Mouse (Mus musculus) 3T3-L1 (cell line): ENCODE measurements around the gene Dnaaf5.

Experiments
- DNase-seq: peaks from one replicate; pipeline ENCODE4 v3.0.0-alpha.2; 2015; ENCODE audit warnings: low read depth, low spot score

Dnaaf5 gene

DNA sequence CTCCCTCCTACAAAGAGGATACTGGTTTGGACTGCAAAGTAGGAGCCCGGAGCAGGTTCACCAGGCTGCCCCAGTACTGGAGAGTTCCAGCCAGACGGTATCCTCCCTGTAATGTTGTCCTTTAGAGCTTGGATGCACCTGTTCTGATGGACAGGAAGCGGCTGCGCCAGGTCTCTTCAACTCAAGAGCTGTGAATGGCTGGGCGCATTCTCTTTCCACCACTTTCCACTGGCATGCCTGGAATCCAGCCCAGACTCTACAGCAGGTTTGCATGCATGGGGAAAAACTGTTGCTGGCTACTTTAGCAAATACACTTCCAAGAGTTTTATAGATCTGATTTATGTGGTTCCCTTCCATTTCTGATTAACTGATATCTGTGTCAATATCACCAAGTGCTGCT is 8.7 kb upstream of the Dnaaf5 start:
- DNase-seq, result peak; percentile 42

GRCm38 (mm10) chr5:139143890-139144289 is 6.1 kb upstream of the Dnaaf5 start:
- peak; percentile 25 for DNase-seq

DNA sequence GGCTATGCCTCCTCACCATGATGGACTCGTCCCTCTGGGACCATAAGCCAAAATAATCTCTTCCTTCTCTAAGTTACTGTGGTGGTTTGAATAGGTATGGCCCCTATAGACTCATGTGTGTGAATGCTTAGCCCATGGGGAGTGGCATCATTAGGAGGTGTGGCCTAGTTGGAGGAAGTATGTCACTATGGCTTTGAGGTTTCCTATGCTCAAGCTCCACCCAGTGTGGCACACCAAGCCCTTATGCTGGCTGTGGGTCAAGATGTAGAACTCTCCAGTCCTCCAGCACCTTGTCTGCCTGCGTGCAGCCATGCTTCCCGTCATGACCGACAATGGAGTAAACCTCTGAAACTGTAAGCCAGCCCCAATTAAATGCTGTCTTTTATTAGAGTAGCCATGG is 4.3 kb upstream of the Dnaaf5 start:
- DNase-seq, result no peak

DNA sequence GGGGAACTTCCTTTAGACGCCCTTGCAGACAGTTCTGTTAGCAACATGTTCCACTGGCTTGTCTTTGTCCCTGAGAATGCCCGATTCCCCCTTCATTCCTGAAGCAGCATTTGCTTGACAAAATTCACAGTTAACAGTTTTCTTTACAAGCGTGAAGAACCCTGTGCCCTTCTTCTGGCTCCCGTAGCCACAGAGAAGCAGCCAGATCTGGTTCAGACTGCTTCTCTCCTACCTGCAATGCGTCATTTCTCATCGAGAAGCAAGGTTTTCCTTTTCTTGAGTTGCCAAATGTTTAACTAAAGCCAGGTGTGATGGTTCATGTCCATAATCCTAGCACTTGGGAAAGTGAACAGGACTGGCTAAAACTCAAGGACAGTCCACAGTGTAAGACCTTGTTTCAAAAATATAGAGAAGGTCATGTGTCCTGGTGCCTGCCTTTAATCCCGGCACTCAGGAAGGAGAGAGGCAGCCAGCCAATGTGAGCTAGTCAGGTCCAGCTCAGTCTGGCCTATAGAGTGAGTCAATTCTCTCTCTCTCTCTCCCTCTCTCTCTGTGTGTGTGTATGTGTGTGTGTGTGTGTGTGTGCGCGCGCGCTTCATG is 3.4 kb upstream of the Dnaaf5 start:
- no peak for DNase-seq

- DNase-seq, result no peak
Measured at GRCm38 (mm10) chr5:139147178-139148078, 2.6 kb upstream of the Dnaaf5 start.

DNA sequence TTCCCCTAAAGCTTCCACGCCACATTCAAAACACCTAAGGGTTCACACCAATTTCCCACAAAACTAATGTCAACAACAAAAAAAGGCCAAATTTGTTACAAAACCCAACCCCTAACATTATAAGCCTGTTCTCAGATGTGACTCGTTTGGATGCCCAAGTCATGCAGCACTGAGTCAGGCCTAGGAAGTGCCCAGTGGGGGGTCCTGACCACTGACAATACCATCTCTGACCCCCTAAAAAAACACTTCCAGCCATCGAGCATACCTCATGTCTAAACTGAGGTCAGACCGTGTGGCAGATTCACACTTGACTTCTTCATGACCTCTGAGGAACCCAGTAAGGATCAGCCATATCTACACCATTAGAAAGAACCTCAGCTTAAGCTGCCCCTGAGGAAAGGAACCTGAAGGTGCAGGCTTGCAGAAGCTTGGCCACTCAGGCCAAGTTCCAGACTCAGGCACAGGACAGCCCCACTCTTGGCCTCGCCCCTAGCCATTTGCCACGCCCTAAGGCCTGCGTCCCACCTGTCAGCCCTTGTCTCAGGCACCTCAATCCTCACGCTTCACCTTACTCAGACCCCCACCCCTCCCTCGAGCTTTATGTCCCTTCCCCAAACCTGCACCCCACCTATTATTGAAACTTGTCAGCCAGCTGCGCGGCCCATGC is 884 bp upstream of the Dnaaf5 start:
- no peak for DNase-seq

DNA sequence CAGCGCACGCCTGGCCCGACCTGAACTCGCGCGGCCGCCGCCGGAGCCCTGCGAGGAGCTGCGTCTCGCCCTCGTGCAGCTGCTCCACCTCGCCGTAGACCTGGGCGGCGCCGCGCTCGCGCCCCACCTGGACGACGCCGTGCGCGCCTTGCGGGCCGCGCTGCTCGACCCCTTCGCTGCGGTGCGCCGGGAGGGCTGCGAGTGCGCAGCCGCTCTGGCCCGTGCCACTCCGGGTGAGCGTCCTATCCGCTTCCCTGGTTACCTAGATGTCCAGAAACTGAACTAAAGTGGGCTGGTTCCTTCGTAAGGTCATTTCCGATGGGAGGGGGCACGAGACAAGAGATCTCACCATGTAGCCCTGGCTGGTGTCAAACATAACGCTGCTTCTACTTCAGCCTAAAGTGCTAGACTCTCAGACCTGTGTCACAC is 594 bp downstream of the Dnaaf5 start:
- DNase-seq, result peak; percentile 47

- no peak for DNase-seq
Measured at GRCm38 (mm10) chr5:139160899-139161298, 10.9 kb downstream of the Dnaaf5 start.

DNA sequence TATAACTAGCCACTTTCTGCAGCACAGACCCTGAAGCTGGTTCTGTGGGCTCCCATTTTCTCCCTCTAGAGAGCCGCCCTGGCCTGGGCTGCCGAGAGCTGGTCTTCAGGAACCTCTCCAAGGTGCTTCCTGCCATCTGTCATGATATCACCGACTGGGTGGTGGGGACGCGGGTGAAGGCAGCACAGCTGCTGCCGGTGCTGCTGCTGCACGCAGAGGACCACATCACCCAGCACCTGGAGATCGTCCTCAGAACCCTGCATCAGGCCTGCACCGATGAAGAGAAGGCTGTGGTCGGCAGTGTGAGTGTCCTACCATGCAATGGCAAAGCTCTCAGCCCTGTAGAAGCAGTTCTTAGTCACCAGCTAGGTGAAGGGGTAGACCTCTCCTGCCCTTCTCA is 11.6 kb downstream of the Dnaaf5 start:
- DNase-seq, result no peak

DNA sequence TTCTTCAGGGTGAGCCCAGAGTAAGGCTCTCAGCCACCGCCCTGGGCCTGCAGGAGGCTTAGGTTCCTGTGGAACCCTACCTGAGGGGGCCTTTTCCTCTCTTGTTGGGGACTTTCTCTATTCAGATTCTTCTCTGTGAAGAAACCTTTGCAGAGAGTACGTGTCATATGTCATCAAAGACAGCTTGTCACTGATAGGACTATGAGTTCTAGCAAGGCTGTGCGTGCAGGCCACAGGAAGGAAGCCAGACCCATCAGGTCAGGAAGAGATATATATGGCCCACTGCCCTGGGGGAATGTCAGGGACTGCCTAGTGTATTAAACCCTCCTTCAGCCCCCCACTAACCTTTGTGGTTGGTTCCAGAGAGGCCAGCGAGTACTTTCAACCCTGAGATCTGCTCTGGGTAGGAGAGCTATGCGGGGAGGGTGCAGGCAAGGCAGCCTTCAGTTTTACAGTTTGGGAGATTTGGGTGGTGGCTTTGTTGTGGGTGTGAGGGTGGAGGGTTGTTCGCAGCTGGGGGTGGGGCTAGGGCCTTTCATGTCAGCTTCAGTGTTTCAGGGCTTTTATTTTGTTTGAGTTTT is 16.8 kb downstream of the Dnaaf5 start:
- DNase-seq, result no peak

DNA sequence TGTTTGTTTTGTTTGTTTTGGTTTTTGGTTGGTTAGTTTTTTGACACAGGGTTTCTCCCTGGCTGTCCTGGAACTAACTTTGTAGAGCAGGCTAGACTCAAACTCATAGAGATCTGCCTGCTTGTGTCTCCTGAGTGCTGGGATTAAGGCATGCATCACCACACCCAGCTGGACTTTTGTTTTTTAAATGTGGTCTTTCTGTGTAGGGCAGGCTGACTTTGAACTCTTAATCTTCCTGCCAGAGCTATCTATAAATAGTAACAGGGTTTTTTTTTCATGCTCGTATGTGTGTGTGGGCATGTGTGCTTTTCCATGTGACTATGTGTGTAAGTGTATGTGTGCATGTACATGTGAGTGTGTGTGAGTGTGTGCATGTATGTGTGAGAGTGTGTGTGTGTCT is 17.5 kb downstream of the Dnaaf5 start:
- no peak for DNase-seq

DNA sequence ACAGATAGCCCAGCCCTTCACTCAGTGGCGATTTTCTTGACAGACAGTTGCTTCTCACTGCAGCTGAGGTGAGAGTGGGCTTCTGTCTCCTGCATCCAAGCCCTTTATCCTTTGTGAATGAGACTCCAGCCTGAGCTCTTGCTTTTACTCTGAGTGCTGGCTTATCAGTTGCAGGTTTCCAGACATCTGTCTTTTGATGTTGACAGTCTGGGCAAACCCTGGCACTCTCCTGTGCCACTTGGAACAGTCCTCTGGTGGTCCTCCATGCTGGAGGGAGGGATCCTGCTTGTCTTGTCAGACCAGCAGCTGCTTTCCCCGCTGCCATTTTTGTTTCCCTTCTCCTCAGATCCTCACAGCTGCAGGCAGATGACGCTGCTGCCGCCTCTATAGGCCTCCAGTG is 21.9 kb downstream of the Dnaaf5 start:
- DNase-seq, result no peak

- no peak for DNase-seq
Measured at GRCm38 (mm10) chr5:139174141-139174540, 24.1 kb downstream of the Dnaaf5 start.

DNA sequence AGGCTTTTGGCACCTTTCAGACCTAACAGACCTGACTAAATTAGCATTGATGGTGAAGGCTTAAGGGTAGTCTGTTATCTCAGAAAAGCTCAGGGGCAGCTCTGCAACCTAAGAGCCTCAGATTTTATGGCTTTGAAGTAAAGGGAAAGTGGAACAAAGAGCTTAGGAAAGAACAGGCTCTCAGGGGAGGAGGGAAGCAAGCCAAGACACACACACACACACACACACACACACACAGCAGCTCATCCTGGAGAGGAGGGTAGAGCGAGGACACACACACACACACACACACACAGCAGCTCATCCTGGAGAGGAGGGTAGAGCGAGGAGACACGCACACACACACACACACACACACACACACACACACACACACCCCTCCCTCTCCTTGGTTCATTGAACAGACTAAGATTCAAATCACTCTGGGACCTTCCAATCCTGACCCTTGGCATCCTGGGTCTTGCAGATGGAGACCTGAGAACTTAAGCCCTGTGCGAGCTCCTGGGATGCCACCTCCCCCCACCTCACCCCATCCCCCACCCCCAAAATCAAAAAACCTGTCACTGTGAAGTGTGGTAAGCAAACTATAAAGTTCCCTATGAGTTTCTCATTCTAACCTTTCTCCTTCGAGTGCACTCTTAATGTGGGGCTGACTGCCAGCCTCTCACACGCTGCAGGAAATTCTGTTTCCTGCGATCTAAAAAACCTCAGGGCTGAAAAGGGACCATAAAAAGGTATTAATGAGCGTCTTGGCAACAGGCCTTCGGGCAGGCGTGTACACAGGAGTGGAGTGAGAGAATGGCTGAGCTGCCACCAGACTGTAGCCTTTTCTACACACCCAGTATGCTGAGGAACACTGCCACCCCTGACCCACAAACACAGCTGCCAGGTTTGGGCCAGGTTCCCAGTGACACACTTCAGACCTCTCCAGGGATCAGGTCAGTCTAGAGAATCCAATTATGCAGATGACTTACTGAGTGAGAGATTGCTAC is 24.8 kb downstream of the Dnaaf5 start:
- DNase-seq, result no peak

- peak; percentile 86 for DNase-seq
Measured at GRCm38 (mm10) chr5:139178895-139179631, 29.0 kb downstream of the Dnaaf5 start.

- no peak for DNase-seq
Measured at GRCm38 (mm10) chr5:139183131-139183530, 33.1 kb downstream of the Dnaaf5 start.

GRCm38 (mm10) chr5:139183601-139184000 is 33.6 kb downstream of the Dnaaf5 start:
- no peak for DNase-seq

- no peak for DNase-seq
Measured at GRCm38 (mm10) chr5:139184897-139185296, 34.9 kb downstream of the Dnaaf5 start.

DNA sequence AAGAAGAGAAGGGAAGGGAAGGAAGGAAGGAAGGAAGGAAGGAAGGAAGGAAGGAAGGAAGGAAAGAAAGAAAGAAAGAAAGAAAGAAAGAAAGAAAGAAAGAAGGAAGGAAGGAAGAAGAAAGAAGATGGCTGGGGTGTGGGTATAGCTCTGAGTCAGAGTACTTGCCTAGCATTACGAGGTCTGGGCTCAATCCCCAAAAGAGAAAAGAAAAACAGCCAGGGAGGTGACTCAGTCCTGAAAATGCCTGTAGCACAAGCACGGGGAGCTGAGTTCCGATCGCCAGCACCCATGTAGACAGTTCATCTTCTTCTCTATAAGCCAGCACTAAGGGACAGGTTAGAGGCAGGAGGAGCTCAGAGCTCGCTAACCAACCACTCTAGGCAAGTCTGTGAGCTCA is 39.7 kb downstream of the Dnaaf5 start:
- DNase-seq, result peak; percentile 63

DNA sequence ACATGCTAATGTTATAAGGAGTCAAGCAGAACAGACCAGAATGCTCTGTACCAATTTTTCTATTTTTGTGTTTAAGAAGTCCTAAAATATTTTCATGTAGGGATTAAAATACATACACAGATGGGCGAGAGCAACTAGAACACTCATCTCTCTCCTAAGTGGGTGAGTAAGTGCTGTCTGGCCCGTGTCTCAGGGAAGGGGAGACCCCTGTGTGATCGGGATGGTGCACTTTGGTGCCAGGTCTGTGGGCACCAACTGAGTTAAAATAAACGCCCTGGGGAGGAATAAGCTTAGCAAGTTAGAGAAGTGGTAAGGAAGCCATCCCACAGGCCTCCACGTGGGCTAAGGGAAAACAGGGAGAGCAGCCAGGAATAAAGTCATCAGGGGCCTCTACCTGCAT is 40.9 kb downstream of the Dnaaf5 start:
- no peak for DNase-seq
